Mouse (Mus musculus) heart, postnatal 0 days (tissue): ENCODE data around the gene Pakap. TPM values are rescaled to one million over a fixed set of nuclear protein-coding genes. Genes with fewer than 3 reads are reported as not detected.

Experiments
- ATAC-seq: fragments of 200-750 bp; cut with Nextera tagmentation; 2 replicates; pipeline ENCODE4 v1.8.0; 2017; ENCODE audit warnings: low read depth, moderate number of reproducible peaks, moderate library complexity; ENCODE audit not compliant: insufficient read depth
- DNase-seq: peaks from one replicate; pipeline ENCODE4 v3.0.0-alpha.2; 2016; ENCODE audit warnings: low spot score
- H3K27ac ChIP-seq: fragments of 300-500 bp; sonication (generic); 2 replicates; pipeline ENCODE4 v1.5.1; 2014; ENCODE audit warnings: low read depth, mild to moderate bottlenecking
- H3K27me3 ChIP-seq: fragments of 300-500 bp; sonication (generic); 2 replicates; pipeline ENCODE4 v1.6.1; 2014; ENCODE audit warnings: low read length, mixed read lengths; ENCODE audit not compliant: control insufficient read depth, insufficient read depth
- H3K36me3 ChIP-seq: fragments of 300-500 bp; sonication (generic); replicated peaks from 2 replicates; pipeline ENCODE4 v1.6.1; 2014; ENCODE audit warnings: low read length, mixed read lengths; ENCODE audit not compliant: control insufficient read depth, insufficient read depth
- H3K4me1 ChIP-seq: fragments of 300-500 bp; sonication (generic); 2 replicates; pipeline ENCODE4 v1.6.1; 2014; ENCODE audit warnings: antibody characterized with exemption; ENCODE audit not compliant: control insufficient read depth, insufficient read depth
- H3K4me2 ChIP-seq: fragments of 300-500 bp; sonication (generic); 2 replicates; pipeline ENCODE4 v1.6.1; 2014; ENCODE audit warnings: low read depth, mild to moderate bottlenecking, low read length, moderate library complexity
- H3K4me3 ChIP-seq: fragments of 300-500 bp; sonication (generic); 2 replicates; pipeline ENCODE4 v1.5.1; 2014; ENCODE audit warnings: low read depth, low read length
- H3K9ac ChIP-seq: fragments of 300-500 bp; sonication (generic); replicated peaks from 2 replicates; pipeline ENCODE4 v1.6.1; 2014; ENCODE audit warnings: low read depth, low read length, mixed read lengths
- H3K9me3 ChIP-seq: fragments of 300-500 bp; sonication (generic); replicated peaks from 2 replicates; pipeline ENCODE4 v1.6.1; 2016; ENCODE audit warnings: low read length; ENCODE audit not compliant: control insufficient read depth
- CTCF ChIP-seq: IDR thresholded peaks from 2 replicates; pipeline ENCODE4 v1.5.1; 2016; ENCODE audit warnings: antibody characterized with exemption, control low read depth, low read depth
- EP300 ChIP-seq: IDR thresholded peaks from 2 replicates; pipeline ENCODE4 v1.6.1; 2016; ENCODE audit warnings: antibody characterized with exemption, low read depth
- WGBS: fragments of 180-500 bp; shearing (Covaris S2); extraction: QIAGEN DNeasy Blood & Tissue Kit; methylation state at CpG from one replicate; pipeline ENCODE4 v1.1.7; 2014; 5-methylcytosine and 5-hydroxymethylcytosine counted together
- polyA plus RNA-seq: library from polyadenylated mRNA; unstranded; fragments of >200 nt; fragmentation: Nextera tagmentation; extraction: Ambion mirVana; gene quantifications from 2 replicates; pipeline ENCODE4 v1.2.1, GENCODE M21; 2015
- total RNA-seq: library from RNA; depleted of rRNA; stranded (reverse); fragments of >200 nt; gene quantifications from 2 replicates; pipeline ENCODE4 v1.2.3, GENCODE M21; 2014; ENCODE audit warnings: low replicate concordance

Pakap gene
- total and polyA plus RNA-seq, 2 experiments from 2014 or later = 21.1 to 43.7 TPM

DNA sequence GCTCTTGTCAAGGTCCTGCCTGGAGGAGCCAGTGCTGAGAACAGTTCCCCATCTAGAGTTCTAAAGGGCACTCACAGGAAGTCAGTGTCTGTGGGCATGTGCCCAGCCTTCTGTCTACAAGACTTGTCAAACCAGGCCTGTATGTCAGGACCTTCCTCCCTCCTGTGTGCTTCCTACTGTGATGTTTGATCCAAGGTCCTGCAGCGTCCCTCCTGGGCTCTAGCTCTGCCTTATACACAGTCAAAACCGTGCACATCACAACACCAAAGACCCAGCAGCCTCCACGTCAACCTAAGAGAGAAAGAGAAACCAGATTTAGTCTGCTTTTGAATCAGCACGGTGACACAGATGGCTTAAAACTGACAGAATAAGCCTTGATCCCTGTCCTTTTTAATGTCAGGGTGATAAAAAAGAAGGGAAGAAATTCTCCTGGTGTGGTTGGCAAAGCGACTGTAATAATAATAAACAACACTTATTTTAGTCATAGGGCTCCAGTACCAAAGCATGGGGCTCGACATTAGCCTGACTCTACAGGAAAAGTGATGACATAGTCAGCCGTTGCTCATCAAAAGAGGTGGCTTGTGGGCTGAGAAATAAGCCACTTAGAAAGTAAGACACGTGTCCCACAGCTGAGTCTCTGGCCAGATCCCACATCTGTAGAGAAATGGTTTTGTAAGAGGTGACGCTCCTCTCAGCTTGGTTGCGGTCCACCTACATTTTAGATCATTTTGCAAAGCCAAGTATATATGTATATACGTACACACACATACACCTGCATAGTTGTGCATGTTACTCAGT is 163.0 kb downstream of the Pakap start:
- DNase-seq = no peak
- Histone ChIP-seq H3K36me3 (0 out of 2 replicates have a peak, but pooled peaks cover 4% of the 10 kb centered on the region), H3K9me3 (no peaks in the 10 kb centered on the region), H3K27ac (peak overlapping the region; percentile 50), H3K4me2 (peak overlapping the region; percentile 3; the same call in 1 of the 2 replicates), H3K4me3 (no peak overlapping the region), H3K9ac (no peak overlapping the region), H3K4me1 (peaks cover 29% of the 10 kb centered on the region), H3K27me3 (no peaks in the 10 kb centered on the region)
- no peak for TF ChIP-seq CTCF
- ATAC-seq = no peak
- WGBS = 64% methylated on average over 11 of the region's 11 CpGs

DNA sequence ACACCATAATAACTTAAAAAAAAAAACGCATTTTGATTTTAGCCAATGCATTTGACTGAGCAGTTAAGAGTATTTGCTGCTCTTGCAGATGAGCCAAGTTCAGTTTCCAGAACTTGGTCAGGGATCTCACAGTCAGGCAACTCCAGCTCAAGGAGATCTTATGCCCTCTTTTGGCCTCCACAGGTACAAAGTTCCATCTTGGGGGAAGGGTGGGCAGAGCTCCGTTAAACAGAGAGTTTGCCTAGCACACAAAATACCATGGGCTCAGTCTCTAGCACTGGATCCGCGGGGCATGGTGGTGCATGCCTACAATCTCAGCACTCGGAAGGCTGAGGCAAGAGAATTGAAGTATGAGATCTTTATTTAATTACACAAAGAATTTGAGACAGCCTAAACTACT is 164.4 kb downstream of the Pakap start:
- H3K4me3 ChIP-seq = no peak overlapping the region
- WGBS = 91% methylated on average over 5 of the region's 5 CpGs
- no peak overlapping the region for H3K27ac ChIP-seq
- H3K27me3 ChIP-seq = no peaks in the 10 kb centered on the region
- ATAC-seq = no peak
- no peak overlapping the region for H3K9ac ChIP-seq
- peaks cover 4% of the 10 kb centered on the region; the same call in 1 of the 2 replicates for H3K36me3 ChIP-seq
- no peaks in the 10 kb centered on the region for H3K9me3 ChIP-seq
- no peak overlapping the region for H3K4me2 ChIP-seq
- peaks cover 29% of the 10 kb centered on the region for H3K4me1 ChIP-seq
- TF ChIP-seq CTCF (no peak), EP300 (no peak)
- DNase-seq = no peak

- 41% methylated on average over 3 of the region's 3 CpGs for WGBS
- Histone ChIP-seq H3K27ac (no peak overlapping the region; the same call in 1 of the 2 replicates), H3K9me3 (no peaks in the 10 kb centered on the region), H3K4me3 (no peak overlapping the region), H3K36me3 (peaks cover 4% of the 10 kb centered on the region; the same call in 1 of the 2 replicates), H3K4me1 (peaks cover 29% of the 10 kb centered on the region), H3K27me3 (no peaks in the 10 kb centered on the region), H3K4me2 (no peak overlapping the region), H3K9ac (no peak overlapping the region)
- DNase-seq (peak; percentile 45), ATAC-seq (peak; percentile 75)
- no peak for TF ChIP-seq EP300
- TF ChIP-seq CTCF = no peak
Measured at GRCm38 (mm10) chr4:57733445-57733844, 165.5 kb downstream of the Pakap start.

DNA sequence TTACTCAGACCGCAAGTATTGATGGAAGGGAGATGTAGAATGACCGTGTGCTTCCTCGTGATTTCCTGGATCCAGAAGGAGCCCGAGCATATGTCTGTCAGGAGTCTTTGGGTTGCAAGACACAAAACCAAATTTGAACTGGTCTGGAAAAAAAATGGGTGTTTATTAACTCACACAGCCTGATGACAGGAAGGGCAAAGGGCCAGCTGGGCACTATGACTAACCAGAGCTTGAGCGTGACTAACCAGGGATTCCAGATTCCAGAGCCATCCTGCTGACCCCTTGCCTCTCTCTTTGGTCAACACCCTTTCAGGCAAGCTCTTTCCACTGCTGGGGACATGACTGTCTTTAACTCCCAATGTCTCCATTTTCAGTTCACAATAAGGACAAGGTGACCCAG is 167.4 kb downstream of the Pakap start:
- Histone ChIP-seq H3K4me2 (no peak overlapping the region), H3K36me3 (peaks cover 4% of the 10 kb centered on the region; the same call in 1 of the 2 replicates), H3K9me3 (no peaks in the 10 kb centered on the region), H3K27ac (no peak overlapping the region), H3K9ac (no peak overlapping the region), H3K27me3 (no peaks in the 10 kb centered on the region), H3K4me3 (no peak overlapping the region), H3K4me1 (0 out of 2 replicates have a peak, but pooled peaks cover 10% of the 10 kb centered on the region)
- TF ChIP-seq EP300 (no peak), CTCF (no peak)
- WGBS = 77% methylated on average over 5 of the region's 5 CpGs
- ATAC-seq = no peak
- no peak for DNase-seq

DNA sequence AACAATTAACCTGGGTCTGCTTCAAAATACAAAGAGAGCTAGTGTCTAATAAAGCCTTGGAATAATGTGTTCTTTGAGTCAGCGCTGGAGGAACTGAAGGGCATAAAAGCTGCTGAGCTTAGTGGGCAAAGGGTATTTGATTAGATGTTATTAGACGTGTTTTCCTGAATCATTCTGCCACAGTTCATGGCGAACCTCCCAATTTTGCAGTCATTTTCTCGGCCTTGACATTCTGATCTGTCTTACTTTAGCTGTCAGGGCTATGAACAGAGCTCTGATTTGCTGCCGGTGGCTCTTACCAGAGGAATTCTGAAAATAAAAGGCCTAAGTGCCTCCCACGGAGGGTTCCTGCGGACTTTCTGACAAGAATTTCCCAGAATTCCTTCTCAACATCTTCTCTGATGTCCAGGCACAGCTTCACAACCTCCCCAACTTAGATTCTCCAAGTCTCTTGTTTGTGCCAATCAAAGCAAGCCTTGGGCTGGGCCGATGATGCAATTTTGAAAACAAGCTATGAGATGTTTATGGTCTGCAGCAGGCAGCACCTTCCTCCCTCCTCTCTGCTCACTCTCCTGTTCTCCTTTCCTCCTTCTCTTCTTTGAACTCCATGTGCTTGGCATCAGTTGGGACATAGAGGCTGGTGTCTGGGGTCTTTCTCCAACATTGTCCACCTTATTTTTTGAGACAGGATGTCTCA is 171.0 kb downstream of the Pakap start:
- TF ChIP-seq CTCF = no peak
- 56% methylated on average over 8 of the region's 8 CpGs for WGBS
- Histone ChIP-seq H3K36me3 (peaks cover 2% of the 10 kb centered on the region; the same call in 1 of the 2 replicates), H3K4me1 (peaks cover 5% of the 10 kb centered on the region; the same call in 1 of the 2 replicates), H3K9me3 (no peaks in the 10 kb centered on the region), H3K27ac (no peak overlapping the region), H3K9ac (no peak overlapping the region), H3K4me3 (no peak overlapping the region), H3K27me3 (no peaks in the 10 kb centered on the region), H3K4me2 (no peak overlapping the region)
- no peak for ATAC-seq
- no peak for DNase-seq
